9 mouse cellular contexts compared by ENCODE assay signal in the genomic region with DNA sequence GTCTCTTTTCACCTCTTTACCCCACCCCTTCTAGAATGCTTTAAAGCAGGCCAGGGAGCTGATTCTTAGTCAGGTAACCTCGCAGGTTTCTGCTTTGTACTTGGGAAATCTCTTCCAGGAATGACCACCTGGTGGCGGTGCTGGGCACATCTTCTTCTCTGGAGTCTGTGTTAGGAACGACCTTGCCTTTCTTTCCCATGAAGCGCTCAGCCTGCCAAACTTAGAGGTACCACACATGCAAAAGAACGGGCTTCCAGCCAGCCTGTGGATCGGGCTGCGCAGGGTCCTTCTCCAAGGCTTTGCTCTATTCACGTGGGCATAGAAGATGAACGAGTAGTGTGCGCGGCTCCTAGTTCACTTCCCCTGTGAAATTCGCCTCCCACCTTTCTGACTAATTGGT.
DNase-seq lines count a peak whose midpoint lies in the region; TF ChIP-seq lines count a peak whose summit lies in the region.
"Had no signal": no experiment of that assay in that cellular context is flagged by ENCODE, and none has a peak within 500 bp of the region (broad histone marks: within the 10 kb centered on the region; RNA-seq: fewer than 3 reads in every experiment).

No protein-coding gene starts in this region.

- TF ChIP-seq CTCF in small intestine, adult 2 months (IDR thresholded peaks at IDR 0.05; ENCODE audit: extremely low read depth, insufficient read length, insufficient replicate concordance, low read depth, low read length), result peak; percentile 35; the same call in 1 of the 2 replicates

- TF ChIP-seq POLR2A in small intestine, adult 2 months (IDR thresholded peaks at IDR 0.05; ENCODE audit: low read depth, low read length), result no peak

- H3K27me3 ChIP-seq in embryonic facial prominence, embryonic 10.5 days (replicated peaks; ENCODE audit: low read depth, poor library complexity, severe bottlenecking), result 0 out of 2 replicates have a peak, but pooled peaks cover 4% of the 10 kb centered on the region
- no peaks in the 10 kb centered on the region for H3K27me3 ChIP-seq in midbrain, embryonic 10.5 days (ENCODE audit: low read depth, poor library complexity, severe bottlenecking)
- H3K27me3 ChIP-seq in small intestine, adult 2 months (ENCODE audit: control insufficient read depth, insufficient read depth, low read length), result no peaks in the 10 kb centered on the region
- H3K27me3 ChIP-seq: embryonic facial prominence, embryonic 12.5 days had no signal

- H3K9me3 ChIP-seq in embryonic facial prominence, embryonic 10.5 days, result no peaks in the 10 kb centered on the region
- H3K9me3 ChIP-seq in midbrain, embryonic 10.5 days (replicated peaks), result no peaks in the 10 kb centered on the region
- H3K9me3 ChIP-seq: embryonic facial prominence, embryonic 12.5 days had no signal

- intact Hi-C loops in heart, postnatal 36 days (cut with DNase I), result loop anchor here (10.0 kb wide), 1 partner anchor 1827 kb away; no protein-coding TSS in a partner anchor

- peak; percentile 83 for DNase-seq in ES-CJ7 (ENCODE audit: low read depth, low spot score)
- peak; percentile 12 to 31 for DNase-seq in adrenal gland, adult 18-20 months (ENCODE audit: low spot score in 2 of 2)
- peak; percentile 76 for DNase-seq in embryonic facial prominence, embryonic 10.5 days (ENCODE audit: low spot score)
- DNase-seq in heart, postnatal 36 days, result peak; percentile 34 to 35
- DNase-seq in layer of hippocampus, adult 9-11 months, result peak; percentile 42
- peak; percentile 62 for DNase-seq in midbrain, embryonic 10.5 days (ENCODE audit: low spot score)
- no peak for DNase-seq in yolk sac, embryonic 10.5 days (ENCODE audit: low spot score)

- peaks cover 20% of the 10 kb centered on the region for H3K4me1 ChIP-seq in embryonic facial prominence, embryonic 10.5 days
- H3K4me1 ChIP-seq in midbrain, embryonic 10.5 days, result peaks cover 16% of the 10 kb centered on the region
- H3K4me1 ChIP-seq in small intestine, adult 2 months (ENCODE audit: control insufficient read depth, insufficient read depth, insufficient read length, low read length), result no peaks in the 10 kb centered on the region

- WGBS in embryonic facial prominence, embryonic 10.5 days, result 42% methylated on average over 12 of the region's 12 CpGs
- WGBS in midbrain, embryonic 10.5 days, result 46% methylated on average over 12 of the region's 12 CpGs
- 40% methylated on average over 12 of the region's 12 CpGs for WGBS in small intestine, adult 2 months

- no peaks in the 10 kb centered on the region for H3K36me3 ChIP-seq in embryonic facial prominence, embryonic 10.5 days (replicated peaks)
- no peaks in the 10 kb centered on the region for H3K36me3 ChIP-seq in midbrain, embryonic 10.5 days
- no peaks in the 10 kb centered on the region for H3K36me3 ChIP-seq in small intestine, adult 2 months (ENCODE audit: control insufficient read depth, insufficient read depth, low read length)
- H3K36me3 ChIP-seq: embryonic facial prominence, embryonic 12.5 days had no signal

- H3K4me3 ChIP-seq in embryonic facial prominence, embryonic 10.5 days, result no peak overlapping the region
- no peak overlapping the region for H3K4me3 ChIP-seq in midbrain, embryonic 10.5 days
- H3K4me3 ChIP-seq in small intestine, adult 2 months (ENCODE audit: low read depth, low read length), result no peak overlapping the region
- H3K4me3 ChIP-seq: embryonic facial prominence, embryonic 12.5 days had no signal

- H3K27ac ChIP-seq in embryonic facial prominence, embryonic 10.5 days (replicated peaks), result no peak overlapping the region
- no peak overlapping the region for H3K27ac ChIP-seq in midbrain, embryonic 10.5 days (replicated peaks)
- H3K27ac ChIP-seq in small intestine, adult 2 months (ENCODE audit: insufficient read depth, low read depth, low read length), result no peak overlapping the region
- H3K27ac ChIP-seq: embryonic facial prominence, embryonic 12.5 days had no signal
